Mouse (Mus musculus) heart, embryonic 16.5 days (tissue): ENCODE data around the gene Afm. TPM values are rescaled to one million over a fixed set of nuclear protein-coding genes. Genes with fewer than 3 reads are reported as not detected.

Experiments
- ATAC-seq: fragments of 200-750 bp; cut with Nextera tagmentation; replicated peaks from 2 replicates; pipeline ENCODE4 v1.8.0; 2017; ENCODE audit warnings: moderate number of reproducible peaks; ENCODE audit not compliant: insufficient read depth, low FRiP score; ENCODE audit errors: extremely low read depth
- H3K27ac ChIP-seq: fragments of 300-500 bp; sonication (generic); 2 replicates; pipeline ENCODE4 v1.5.1; 2014; ENCODE audit warnings: mild to moderate bottlenecking, low read length, control low read depth, moderate library complexity
- H3K27me3 ChIP-seq: fragments of 300-500 bp; sonication (generic); 2 replicates; pipeline ENCODE4 v1.6.1; 2014; ENCODE audit warnings: low read length, mixed read lengths; ENCODE audit not compliant: control insufficient read depth, insufficient read depth
- H3K36me3 ChIP-seq: fragments of 300-500 bp; sonication (generic); 2 replicates; pipeline ENCODE4 v1.6.1; 2014; ENCODE audit not compliant: control insufficient read depth, insufficient read depth
- H3K4me1 ChIP-seq: fragments of 300-500 bp; sonication (generic); 2 replicates; pipeline ENCODE4 v1.6.1; 2014; ENCODE audit warnings: low read length, mixed read lengths; ENCODE audit not compliant: control insufficient read depth, insufficient read depth
- H3K4me2 ChIP-seq: fragments of 300-500 bp; sonication (generic); 2 replicates; pipeline ENCODE4 v1.6.1; 2014; ENCODE audit warnings: low read depth, mild to moderate bottlenecking, control low read depth, low read length
- H3K4me3 ChIP-seq: fragments of 300-500 bp; sonication (generic); 2 replicates; pipeline ENCODE4 v1.5.1; 2014; ENCODE audit warnings: mild to moderate bottlenecking, control low read depth, low read length
- H3K9ac ChIP-seq: fragments of 300-500 bp; sonication (generic); 2 replicates; pipeline ENCODE4 v1.6.1; 2014; ENCODE audit warnings: low read length, control low read depth
- H3K9me3 ChIP-seq: fragments of 300-500 bp; sonication (generic); replicated peaks from 2 replicates; pipeline ENCODE4 v1.6.1; 2016; ENCODE audit warnings: low read length; ENCODE audit not compliant: control insufficient read depth
- WGBS: fragments of 180-500 bp; shearing (Covaris S2); extraction: QIAGEN DNeasy Blood & Tissue Kit; methylation state at CpG from one replicate; pipeline ENCODE4 v1.1.7; 2014; 5-methylcytosine and 5-hydroxymethylcytosine counted together
- polyA plus RNA-seq: library from polyadenylated mRNA; unstranded; fragments of >200 nt; fragmentation: Nextera tagmentation; extraction: Ambion mirVana; gene quantifications from 2 replicates; pipeline ENCODE4 v1.2.1, GENCODE M21; 2015

Gene Afm
- 0.09 TPM in 2 replicates for polyA plus RNA-seq

GRCm38 (mm10) chr5:90518356-90519100 is at the start of gene Afm:
TSS of gene Afm (plus strand) at chr5:90518932.
- ATAC-seq, result no peak
- H3K36me3 ChIP-seq, result no peaks in the 10 kb centered on the region
- 66% methylated on average over 6 of the region's 6 CpGs for WGBS

DNA sequence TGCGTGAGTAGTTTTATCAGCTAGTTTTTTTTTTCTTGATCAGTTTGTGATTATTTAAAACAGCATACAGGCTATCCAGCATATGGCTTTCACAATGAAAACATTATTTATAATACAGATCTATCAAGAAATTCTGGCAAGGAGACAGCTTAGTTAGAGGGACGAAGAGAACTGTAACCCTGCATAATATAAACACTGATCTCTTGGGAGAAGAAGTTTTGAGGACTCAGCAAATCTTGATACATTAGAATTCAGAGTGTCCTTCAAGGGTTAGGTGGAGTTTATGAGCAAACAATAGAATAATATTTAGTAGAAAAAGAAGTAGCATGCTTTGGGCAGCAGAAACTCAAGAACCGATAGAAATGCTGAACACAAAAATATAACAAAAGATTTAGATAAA is 47.9 kb upstream of the Afm start:
- Histone ChIP-seq H3K27me3 (no peaks in the 10 kb centered on the region), H3K4me2 (no peak overlapping the region), H3K4me3 (no peak overlapping the region), H3K27ac (no peak overlapping the region), H3K9me3 (no peaks in the 10 kb centered on the region), H3K36me3 (no peaks in the 10 kb centered on the region), H3K4me1 (no peaks in the 10 kb centered on the region), H3K9ac (no peak overlapping the region)
- WGBS, result 69% methylated on average over 3 of the region's 3 CpGs
- ATAC-seq, result no peak

More at GRCm38 (mm10) chr5:90518356-90519100, at the start of gene Afm:
- no peak within 1 kb of the TSS for H3K27ac ChIP-seq
- no peaks in the 10 kb centered on the region for H3K4me1 ChIP-seq
- H3K4me2 ChIP-seq, result no peak within 1 kb of the TSS
- no peaks in the 10 kb centered on the region for H3K27me3 ChIP-seq
- no peaks in the 10 kb centered on the region for H3K9me3 ChIP-seq
- H3K4me3 ChIP-seq, result no peak within 1 kb of the TSS
- H3K9ac ChIP-seq, result no peak within 1 kb of the TSS

DNA sequence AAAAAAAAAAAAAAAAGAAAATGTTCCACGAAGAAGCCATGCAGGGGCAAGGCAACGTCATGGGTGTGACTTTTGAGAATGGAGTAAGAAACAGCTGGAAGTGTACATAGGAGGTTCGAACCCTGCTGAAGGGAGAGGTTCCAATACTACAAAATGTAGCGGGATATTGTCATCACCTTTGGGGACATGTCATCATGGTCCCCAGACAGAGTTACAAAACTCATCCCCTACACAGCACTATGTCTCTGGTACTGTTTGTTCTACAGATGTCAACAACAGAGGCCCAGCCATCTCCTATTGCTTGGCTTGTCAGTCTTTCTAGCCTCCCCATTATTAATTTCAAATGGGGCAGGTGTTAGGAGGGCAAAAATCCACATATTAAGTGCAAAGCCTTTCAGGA is 44.8 kb upstream of the Afm start:
- no peaks in the 10 kb centered on the region for H3K9me3 ChIP-seq
- no peaks in the 10 kb centered on the region for H3K36me3 ChIP-seq
- H3K27ac ChIP-seq, result no peak overlapping the region
- H3K4me1 ChIP-seq, result no peaks in the 10 kb centered on the region
- no peak for ATAC-seq
- no peak overlapping the region for H3K9ac ChIP-seq
- H3K27me3 ChIP-seq, result no peaks in the 10 kb centered on the region
- 91% methylated on average over 4 of the region's 4 CpGs for WGBS
- no peak overlapping the region for H3K4me3 ChIP-seq
- H3K4me2 ChIP-seq, result no peak overlapping the region

- ATAC-seq, result no peak
- H3K27me3 ChIP-seq, result no peaks in the 10 kb centered on the region
- H3K4me3 ChIP-seq, result no peak overlapping the region
- WGBS, result 77% methylated on average over 5 of the region's 5 CpGs
- H3K27ac ChIP-seq, result no peak overlapping the region
- H3K9me3 ChIP-seq, result no peaks in the 10 kb centered on the region
- H3K4me2 ChIP-seq, result no peak overlapping the region
- no peaks in the 10 kb centered on the region for H3K4me1 ChIP-seq
- H3K9ac ChIP-seq, result no peak overlapping the region
- H3K36me3 ChIP-seq, result no peaks in the 10 kb centered on the region
These were observed 44.4 kb upstream of the Afm start for GRCm38 (mm10) chr5:90474369-90474768.

DNA sequence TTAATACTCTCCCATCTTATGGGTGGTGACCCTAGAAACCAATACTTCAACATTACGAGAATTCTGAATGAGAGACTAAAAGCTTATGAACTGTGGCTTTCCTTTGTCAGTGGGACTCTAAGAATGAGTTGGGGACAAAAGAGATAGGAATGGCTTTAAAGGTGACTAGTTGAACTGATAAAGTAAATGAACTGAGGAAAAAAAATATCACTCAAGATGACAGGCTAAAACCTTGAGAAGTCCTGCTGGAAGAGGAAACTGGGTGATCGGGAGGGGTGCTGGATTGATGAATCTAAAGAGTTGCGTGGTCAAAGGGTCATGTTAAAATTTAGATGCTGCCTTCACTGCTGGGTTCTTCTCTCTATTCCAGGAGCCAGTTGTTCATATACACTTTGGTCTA is 42.0 kb upstream of the Afm start:
- Histone ChIP-seq H3K27ac (no peak overlapping the region), H3K9me3 (no peaks in the 10 kb centered on the region), H3K36me3 (no peaks in the 10 kb centered on the region), H3K4me2 (no peak overlapping the region), H3K4me3 (no peak overlapping the region), H3K9ac (no peak overlapping the region), H3K4me1 (no peaks in the 10 kb centered on the region), H3K27me3 (no peaks in the 10 kb centered on the region)
- WGBS, result 83% methylated on average over 3 of the region's 3 CpGs
- no peak for ATAC-seq

GRCm38 (mm10) chr5:90477308-90478140 is 41.2 kb upstream of the Afm start:
- H3K4me1 ChIP-seq, result no peaks in the 10 kb centered on the region
- no peak overlapping the region for H3K9ac ChIP-seq
- H3K4me3 ChIP-seq, result no peak overlapping the region
- H3K9me3 ChIP-seq, result no peaks in the 10 kb centered on the region
- 73% methylated on average over 7 of the region's 7 CpGs for WGBS
- no peak for ATAC-seq
- H3K27me3 ChIP-seq, result no peaks in the 10 kb centered on the region
- no peak overlapping the region for H3K4me2 ChIP-seq
- no peak overlapping the region for H3K27ac ChIP-seq
- H3K36me3 ChIP-seq, result no peaks in the 10 kb centered on the region

GRCm38 (mm10) chr5:90478886-90479285 is 39.8 kb upstream of the Afm start:
- Histone ChIP-seq H3K36me3 (no peaks in the 10 kb centered on the region), H3K4me2 (no peak overlapping the region), H3K4me3 (no peak overlapping the region), H3K4me1 (no peaks in the 10 kb centered on the region), H3K27me3 (no peaks in the 10 kb centered on the region), H3K9me3 (no peaks in the 10 kb centered on the region), H3K9ac (no peak overlapping the region), H3K27ac (no peak overlapping the region)
- 83% methylated on average over 1 of the region's 1 CpGs for WGBS
- ATAC-seq, result no peak

DNA sequence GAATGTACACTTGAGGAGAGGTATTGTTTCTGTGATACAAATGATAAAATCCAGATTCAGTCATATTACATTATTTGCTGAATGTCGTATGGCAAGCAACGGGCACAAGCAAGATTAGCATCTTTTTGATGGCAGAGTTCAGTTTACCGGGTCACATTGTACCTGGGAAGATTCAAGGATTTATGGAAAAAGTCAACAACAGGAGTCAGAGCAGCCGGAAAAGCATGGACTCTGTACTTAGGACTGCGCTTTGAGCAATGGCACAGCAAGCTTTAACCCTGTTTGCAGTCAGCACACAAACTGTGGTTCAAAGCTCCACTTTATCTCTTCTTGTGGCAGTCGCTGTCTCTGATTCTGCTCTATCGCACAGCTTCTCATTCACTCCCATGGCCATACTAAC is 33.1 kb upstream of the Afm start:
- H3K27ac ChIP-seq, result no peak overlapping the region
- H3K36me3 ChIP-seq, result no peaks in the 10 kb centered on the region
- WGBS, result 84% methylated on average over 7 of the region's 7 CpGs
- no peak overlapping the region for H3K4me2 ChIP-seq
- H3K4me1 ChIP-seq, result no peaks in the 10 kb centered on the region
- no peak overlapping the region for H3K4me3 ChIP-seq
- H3K9me3 ChIP-seq, result no peaks in the 10 kb centered on the region
- no peak for ATAC-seq
- H3K27me3 ChIP-seq, result no peaks in the 10 kb centered on the region
- no peak overlapping the region for H3K9ac ChIP-seq

DNA sequence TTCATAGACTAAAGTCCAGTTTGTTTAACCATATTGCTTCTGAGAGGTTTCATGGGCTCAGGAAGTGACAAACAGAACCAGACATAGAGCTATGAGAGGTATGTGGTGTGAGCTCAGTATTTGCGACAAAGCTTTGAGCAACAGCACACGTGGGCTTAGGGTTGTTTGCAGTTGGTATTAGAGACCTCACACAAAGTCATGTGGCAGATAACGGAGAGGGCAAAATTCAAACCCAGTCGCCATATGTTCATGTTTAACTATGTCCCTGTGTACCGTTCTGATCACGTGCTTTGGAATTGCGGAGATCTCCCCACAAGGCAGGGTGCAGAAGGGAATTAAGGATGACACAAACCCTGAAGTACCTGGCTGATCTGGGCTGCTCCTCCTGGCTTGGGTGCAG is 30.4 kb upstream of the Afm start:
- no peak overlapping the region for H3K27ac ChIP-seq
- H3K4me3 ChIP-seq, result no peak overlapping the region
- no peaks in the 10 kb centered on the region for H3K9me3 ChIP-seq
- WGBS, result 80% methylated on average over 7 of the region's 7 CpGs
- ATAC-seq, result no peak
- no peaks in the 10 kb centered on the region for H3K36me3 ChIP-seq
- H3K4me1 ChIP-seq, result no peaks in the 10 kb centered on the region
- H3K27me3 ChIP-seq, result no peaks in the 10 kb centered on the region
- no peak overlapping the region for H3K4me2 ChIP-seq
- no peak overlapping the region for H3K9ac ChIP-seq
